Mouse (Mus musculus): ENCODE measurements around the gene Atp8a2. TPM values are rescaled to one million over a fixed set of nuclear protein-coding genes. Genes with fewer than 3 reads are reported as not detected.
A peak's percentile ranks its signal among the peaks of the same experiment; 100 is the strongest.

The Atp8a2 gene
- polyA plus RNA-seq, 1 experiment from 2014 or later = 0.74 TPM

DNA sequence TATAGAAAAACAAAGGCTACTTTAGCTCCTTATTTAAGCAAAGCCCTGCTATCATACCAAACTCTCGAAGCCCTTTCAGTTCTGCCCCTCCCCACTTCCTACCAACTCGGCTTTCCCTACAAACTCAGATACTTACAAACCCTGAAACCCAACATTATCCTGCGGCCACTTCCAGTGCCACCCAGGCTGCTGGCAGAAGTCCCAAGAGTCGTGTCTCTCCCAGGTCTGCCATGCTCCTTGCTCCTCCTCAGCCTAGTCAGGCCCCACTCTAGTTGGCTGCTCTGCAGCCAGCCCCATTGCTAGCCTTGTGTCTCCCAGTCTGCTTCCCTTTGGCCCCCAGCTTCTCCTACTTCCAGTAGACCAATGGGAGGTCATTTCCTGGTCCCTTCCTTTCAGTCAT is 451.3 kb downstream of the Atp8a2 start:
- Histone ChIP-seq H3K4me2 (replicated peaks; ENCODE audit: low read depth, low read length) (no peak overlapping the region), H3K27me3 (ENCODE audit: control insufficient read depth, insufficient read depth, low read length) (no peaks in the 10 kb centered on the region), H3K4me1 (ENCODE audit: control insufficient read depth, insufficient read depth, low read length) (no peaks in the 10 kb centered on the region), H3K36me3 (ENCODE audit: control insufficient read depth, insufficient read depth, low read length) (no peaks in the 10 kb centered on the region), H3K9ac (ENCODE audit: low read depth, low read length) (no peak overlapping the region), H3K4me3 (ENCODE audit: low read length) (no peak overlapping the region), H3K27ac (ENCODE audit: low read depth, low read length) (no peak overlapping the region), H3K9me3 (ENCODE audit: control insufficient read depth, low read length) (no peaks in the 10 kb centered on the region)
- WGBS = 69% methylated on average over 4 of the region's 4 CpGs
- ATAC-seq (ENCODE audit: low FRiP score, low TSS enrichment) = no peak

DNA sequence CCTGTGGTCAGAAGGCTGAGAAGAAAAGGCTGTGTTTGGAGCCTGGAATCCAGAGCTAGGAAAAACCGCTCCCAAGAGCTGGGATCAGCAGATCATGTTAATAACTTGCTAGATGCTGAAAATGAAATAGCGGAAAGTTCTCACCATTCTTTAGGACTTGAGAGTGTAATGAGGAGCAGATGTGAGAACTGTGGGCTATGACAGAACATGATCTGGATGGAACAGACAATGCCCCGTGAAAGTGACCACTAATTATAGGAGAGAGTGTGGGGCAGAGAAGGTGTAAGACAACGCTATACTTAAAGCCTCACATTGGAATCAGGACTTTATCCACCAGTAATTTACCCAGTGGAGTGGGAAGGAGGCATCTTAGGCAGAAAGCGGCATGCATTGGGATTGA is 455.2 kb downstream of the Atp8a2 start:
- no peaks in the 10 kb centered on the region for H3K36me3 ChIP-seq (ENCODE audit: control insufficient read depth, insufficient read depth, low read length)
- no peak overlapping the region for H3K4me3 ChIP-seq (ENCODE audit: low read length)
- 86% methylated on average over 5 of the region's 5 CpGs for WGBS
- no peak overlapping the region for H3K9ac ChIP-seq (ENCODE audit: low read depth, low read length)
- no peak overlapping the region for H3K27ac ChIP-seq (ENCODE audit: low read depth, low read length)
- ATAC-seq (ENCODE audit: low FRiP score, low TSS enrichment) = no peak
- H3K9me3 ChIP-seq (ENCODE audit: control insufficient read depth, low read length) = no peaks in the 10 kb centered on the region
- H3K4me1 ChIP-seq (ENCODE audit: control insufficient read depth, insufficient read depth, low read length) = 0 out of 2 replicates have a peak, but pooled peaks cover 4% of the 10 kb centered on the region
- H3K27me3 ChIP-seq (ENCODE audit: control insufficient read depth, insufficient read depth, low read length) = no peaks in the 10 kb centered on the region
- no peak overlapping the region for H3K4me2 ChIP-seq (replicated peaks; ENCODE audit: low read depth, low read length)

GRCm38 (mm10) chr14:59739446-59739845 is 457.5 kb downstream of the Atp8a2 start:
- H3K36me3 ChIP-seq (ENCODE audit: control insufficient read depth, insufficient read depth, low read length) = no peaks in the 10 kb centered on the region
- peak; percentile 69 for ATAC-seq (ENCODE audit: low FRiP score, low TSS enrichment)
- no peak overlapping the region for H3K4me2 ChIP-seq (replicated peaks; ENCODE audit: low read depth, low read length)
- H3K27me3 ChIP-seq (ENCODE audit: control insufficient read depth, insufficient read depth, low read length) = no peaks in the 10 kb centered on the region
- no peak overlapping the region for H3K4me3 ChIP-seq (ENCODE audit: low read length)
- 31% methylated on average over 6 of the region's 6 CpGs for WGBS
- no peaks in the 10 kb centered on the region for H3K9me3 ChIP-seq (ENCODE audit: control insufficient read depth, low read length)
- H3K27ac ChIP-seq (ENCODE audit: low read depth, low read length) = no peak overlapping the region
- no peak overlapping the region for H3K9ac ChIP-seq (ENCODE audit: low read depth, low read length)
- 0 out of 2 replicates have a peak, but pooled peaks cover 4% of the 10 kb centered on the region for H3K4me1 ChIP-seq (ENCODE audit: control insufficient read depth, insufficient read depth, low read length)

- Histone ChIP-seq H3K27me3 (ENCODE audit: control insufficient read depth, insufficient read depth, low read length) (no peaks in the 10 kb centered on the region), H3K9me3 (ENCODE audit: control insufficient read depth, low read length) (no peaks in the 10 kb centered on the region), H3K27ac (ENCODE audit: low read depth, low read length) (no peak overlapping the region), H3K4me2 (replicated peaks; ENCODE audit: low read depth, low read length) (no peak overlapping the region), H3K4me3 (ENCODE audit: low read length) (no peak overlapping the region), H3K4me1 (ENCODE audit: control insufficient read depth, insufficient read depth, low read length) (0 out of 2 replicates have a peak, but pooled peaks cover 4% of the 10 kb centered on the region), H3K9ac (ENCODE audit: low read depth, low read length) (no peak overlapping the region), H3K36me3 (ENCODE audit: control insufficient read depth, insufficient read depth, low read length) (no peaks in the 10 kb centered on the region)
- ATAC-seq (ENCODE audit: low FRiP score, low TSS enrichment) = no peak
- 70% methylated on average over 8 of the region's 8 CpGs for WGBS
Observed at GRCm38 (mm10) chr14:59737734-59738294, 459.2 kb downstream of the Atp8a2 start.

GRCm38 (mm10) chr14:59736861-59737700 is 459.9 kb downstream of the Atp8a2 start:
- H3K36me3 ChIP-seq (ENCODE audit: control insufficient read depth, insufficient read depth, low read length) = no peaks in the 10 kb centered on the region
- no peak overlapping the region for H3K4me3 ChIP-seq (ENCODE audit: low read length)
- 43% methylated on average over 9 of the region's 9 CpGs for WGBS
- no peak overlapping the region for H3K4me2 ChIP-seq (replicated peaks; ENCODE audit: low read depth, low read length)
- H3K9me3 ChIP-seq (ENCODE audit: control insufficient read depth, low read length) = no peaks in the 10 kb centered on the region
- no peaks in the 10 kb centered on the region for H3K27me3 ChIP-seq (ENCODE audit: control insufficient read depth, insufficient read depth, low read length)
- H3K9ac ChIP-seq (ENCODE audit: low read depth, low read length) = no peak overlapping the region
- no peak overlapping the region for H3K27ac ChIP-seq (ENCODE audit: low read depth, low read length)
- ATAC-seq (ENCODE audit: low FRiP score, low TSS enrichment) = no peak
- H3K4me1 ChIP-seq (ENCODE audit: control insufficient read depth, insufficient read depth, low read length) = 0 out of 2 replicates have a peak, but pooled peaks cover 4% of the 10 kb centered on the region

- ATAC-seq (ENCODE audit: low FRiP score, low TSS enrichment) = no peak
Observed at GRCm38 (mm10) chr14:59730043-59730390, 467.0 kb downstream of the Atp8a2 start.

DNA sequence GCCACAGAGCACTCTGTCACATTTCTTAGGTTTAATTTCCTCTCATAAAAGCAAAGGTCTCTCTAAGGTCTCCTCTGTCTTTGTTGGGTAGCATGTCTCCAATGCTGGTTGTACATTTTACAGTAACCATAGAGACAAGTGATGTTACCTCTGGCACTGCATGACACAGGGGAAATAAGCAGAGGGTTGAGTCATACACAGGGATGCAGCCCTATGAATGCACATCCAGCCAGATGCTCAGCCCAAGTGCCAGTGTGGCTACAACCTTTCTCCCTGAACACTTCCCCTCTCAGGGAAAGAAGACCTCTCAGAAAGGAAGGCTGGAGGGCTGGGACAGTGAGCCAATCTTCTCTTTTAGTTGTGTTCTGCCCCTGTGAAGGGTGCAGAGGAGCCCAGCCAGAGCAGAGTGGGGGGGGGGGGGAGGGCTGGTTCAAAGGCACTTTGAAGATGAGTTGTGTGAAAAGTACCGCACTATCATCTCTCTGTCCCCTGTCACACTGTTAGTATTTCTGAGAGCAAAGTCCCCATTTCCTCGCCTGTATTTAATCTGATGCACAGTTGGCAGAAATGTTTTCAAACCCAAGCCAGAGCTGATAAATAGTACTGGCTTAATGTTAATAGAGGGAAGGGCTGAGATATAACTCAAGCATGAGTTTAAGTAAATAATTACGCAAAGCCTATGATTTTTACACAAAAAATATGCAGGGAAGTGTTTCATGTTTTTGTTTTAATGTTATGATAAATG is 467.5 kb downstream of the Atp8a2 start:
- Histone ChIP-seq H3K4me2 (replicated peaks; ENCODE audit: low read depth, low read length) (no peak overlapping the region), H3K9me3 (ENCODE audit: control insufficient read depth, low read length) (no peaks in the 10 kb centered on the region), H3K9ac (ENCODE audit: low read depth, low read length) (no peak overlapping the region), H3K27ac (ENCODE audit: low read depth, low read length) (no peak overlapping the region), H3K36me3 (ENCODE audit: control insufficient read depth, insufficient read depth, low read length) (no peaks in the 10 kb centered on the region), H3K4me3 (ENCODE audit: low read length) (no peak overlapping the region), H3K4me1 (ENCODE audit: control insufficient read depth, insufficient read depth, low read length) (no peaks in the 10 kb centered on the region), H3K27me3 (ENCODE audit: control insufficient read depth, insufficient read depth, low read length) (no peaks in the 10 kb centered on the region)
- no peak for ATAC-seq (ENCODE audit: low FRiP score, low TSS enrichment)
- 70% methylated on average over 3 of the region's 3 CpGs for WGBS

More at GRCm38 (mm10) chr14:59730043-59730390, 467.0 kb downstream of the Atp8a2 start:
- Histone ChIP-seq H3K36me3 (ENCODE audit: control insufficient read depth, insufficient read depth, low read length) (no peaks in the 10 kb centered on the region), H3K4me3 (ENCODE audit: low read length) (no peak overlapping the region), H3K27me3 (ENCODE audit: control insufficient read depth, insufficient read depth, low read length) (no peaks in the 10 kb centered on the region), H3K4me2 (replicated peaks; ENCODE audit: low read depth, low read length) (no peak overlapping the region), H3K27ac (ENCODE audit: low read depth, low read length) (no peak overlapping the region), H3K4me1 (ENCODE audit: control insufficient read depth, insufficient read depth, low read length) (no peaks in the 10 kb centered on the region), H3K9ac (ENCODE audit: low read depth, low read length) (no peak overlapping the region), H3K9me3 (ENCODE audit: control insufficient read depth, low read length) (no peaks in the 10 kb centered on the region)
- 66% methylated on average over 3 of the region's 3 CpGs for WGBS

DNA sequence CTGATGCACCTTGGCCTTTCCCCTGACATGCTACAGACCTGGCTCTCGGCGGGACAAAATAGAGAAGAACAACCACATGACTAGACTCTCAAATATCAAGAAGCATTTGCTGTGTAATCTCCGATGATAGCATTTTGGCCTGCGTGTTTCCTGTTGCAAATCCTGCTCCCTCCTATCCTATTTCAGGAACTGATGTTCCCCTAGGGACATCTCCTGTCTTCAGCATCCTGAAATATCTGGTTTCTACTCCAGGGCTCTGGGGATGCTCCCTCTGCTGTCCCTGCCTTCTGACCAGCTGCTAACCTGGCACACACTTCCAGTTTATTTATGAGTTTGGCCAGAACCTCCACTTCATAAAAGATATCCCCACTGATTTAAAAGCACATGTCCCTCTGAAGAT is 470.0 kb downstream of the Atp8a2 start:
- ATAC-seq (ENCODE audit: low FRiP score, low TSS enrichment) = no peak
- no peaks in the 10 kb centered on the region for H3K9me3 ChIP-seq (ENCODE audit: control insufficient read depth, low read length)
- 70% methylated on average over 4 of the region's 4 CpGs for WGBS
- no peak overlapping the region for H3K4me2 ChIP-seq (replicated peaks; ENCODE audit: low read depth, low read length)
- no peak overlapping the region for H3K9ac ChIP-seq (ENCODE audit: low read depth, low read length)
- no peaks in the 10 kb centered on the region for H3K4me1 ChIP-seq (ENCODE audit: control insufficient read depth, insufficient read depth, low read length)
- H3K27ac ChIP-seq (ENCODE audit: low read depth, low read length) = no peak overlapping the region
- H3K36me3 ChIP-seq (ENCODE audit: control insufficient read depth, insufficient read depth, low read length) = no peaks in the 10 kb centered on the region
- H3K27me3 ChIP-seq (ENCODE audit: control insufficient read depth, insufficient read depth, low read length) = no peaks in the 10 kb centered on the region
- H3K4me3 ChIP-seq (ENCODE audit: low read length) = no peak overlapping the region

GRCm38 (mm10) chr14:59723163-59723562 is 473.8 kb downstream of the Atp8a2 start:
- ATAC-seq (ENCODE audit: low FRiP score, low TSS enrichment) = no peak
- H3K36me3 ChIP-seq (ENCODE audit: control insufficient read depth, insufficient read depth, low read length) = no peaks in the 10 kb centered on the region
- H3K4me1 ChIP-seq (ENCODE audit: control insufficient read depth, insufficient read depth, low read length) = no peaks in the 10 kb centered on the region
- WGBS = 89% methylated on average over 2 of the region's 2 CpGs
- H3K4me3 ChIP-seq (ENCODE audit: low read length) = no peak overlapping the region
- H3K27me3 ChIP-seq (ENCODE audit: control insufficient read depth, insufficient read depth, low read length) = no peaks in the 10 kb centered on the region
- no peaks in the 10 kb centered on the region for H3K9me3 ChIP-seq (ENCODE audit: control insufficient read depth, low read length)
- no peak overlapping the region for H3K9ac ChIP-seq (ENCODE audit: low read depth, low read length)
- no peak overlapping the region for H3K4me2 ChIP-seq (replicated peaks; ENCODE audit: low read depth, low read length)
- no peak overlapping the region for H3K27ac ChIP-seq (ENCODE audit: low read depth, low read length)
